Mouse (Mus musculus): ENCODE data around the gene Slc10a6. TPM values are rescaled to one million over a fixed set of nuclear protein-coding genes. Genes with fewer than 3 reads are reported as not detected.

The Slc10a6 gene
- polyA plus RNA-seq, 1 experiment from 2014 or later = 0.95 TPM

GRCm38 (mm10) chr5:103664932-103665331 is 35.7 kb upstream of the Slc10a6 start:
- Histone ChIP-seq H3K27me3 (replicated peaks; ENCODE audit: control insufficient read depth, insufficient read depth, low read length) (no peaks in the 10 kb centered on the region), H3K27ac (ENCODE audit: low read depth) (no peak overlapping the region), H3K4me2 (ENCODE audit: low read length) (no peak overlapping the region), H3K4me3 (ENCODE audit: low read depth, low read length) (no peak overlapping the region), H3K9ac (ENCODE audit: low read length) (no peak overlapping the region), H3K9me3 (ENCODE audit: control insufficient read depth, low read length) (no peaks in the 10 kb centered on the region), H3K4me1 (replicated peaks; ENCODE audit: control insufficient read depth, insufficient read depth, low read length) (no peaks in the 10 kb centered on the region), H3K36me3 (ENCODE audit: control insufficient read depth, insufficient read depth, low read length) (no peaks in the 10 kb centered on the region)
- DNase-seq (ENCODE audit: low spot score) = no peak
- no peak for ATAC-seq (replicated peaks; ENCODE audit: low FRiP score, low TSS enrichment, low read depth)
- 76% methylated on average over 9 of the region's 9 CpGs for WGBS

DNA sequence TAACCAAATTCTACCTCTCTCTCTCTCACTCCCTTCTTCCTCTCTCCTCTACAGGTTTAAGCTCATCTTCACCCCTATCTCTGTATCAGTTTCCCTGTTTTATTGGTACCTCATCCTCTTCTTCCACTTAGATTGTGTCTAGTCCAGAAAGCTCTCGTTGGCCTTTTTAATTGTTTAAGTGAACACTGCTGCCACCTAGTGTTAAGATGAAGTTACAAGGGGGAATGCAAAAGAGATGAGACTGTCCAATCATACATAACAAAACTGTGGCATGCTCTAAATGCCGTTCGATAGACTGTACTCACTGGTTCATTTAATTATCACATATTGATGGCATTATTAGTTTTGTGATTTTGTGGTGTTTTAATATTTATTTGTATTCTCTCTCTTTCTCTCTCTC is 30.4 kb upstream of the Slc10a6 start:
- no peaks in the 10 kb centered on the region for H3K9me3 ChIP-seq (ENCODE audit: control insufficient read depth, low read length)
- H3K9ac ChIP-seq (ENCODE audit: low read length) = no peak overlapping the region
- no peaks in the 10 kb centered on the region; the same call in 1 of the 2 replicates for H3K4me1 ChIP-seq (replicated peaks; ENCODE audit: control insufficient read depth, insufficient read depth, low read length)
- DNase-seq (ENCODE audit: low spot score) = no peak
- WGBS = 29% methylated on average over 3 of the region's 3 CpGs
- ATAC-seq (replicated peaks; ENCODE audit: low FRiP score, low TSS enrichment, low read depth) = no peak
- no peaks in the 10 kb centered on the region for H3K27me3 ChIP-seq (replicated peaks; ENCODE audit: control insufficient read depth, insufficient read depth, low read length)
- no peaks in the 10 kb centered on the region for H3K36me3 ChIP-seq (ENCODE audit: control insufficient read depth, insufficient read depth, low read length)
- no peak overlapping the region for H3K27ac ChIP-seq (ENCODE audit: low read depth)
- H3K4me2 ChIP-seq (ENCODE audit: low read length) = no peak overlapping the region
- H3K4me3 ChIP-seq (ENCODE audit: low read depth, low read length) = no peak overlapping the region

DNA sequence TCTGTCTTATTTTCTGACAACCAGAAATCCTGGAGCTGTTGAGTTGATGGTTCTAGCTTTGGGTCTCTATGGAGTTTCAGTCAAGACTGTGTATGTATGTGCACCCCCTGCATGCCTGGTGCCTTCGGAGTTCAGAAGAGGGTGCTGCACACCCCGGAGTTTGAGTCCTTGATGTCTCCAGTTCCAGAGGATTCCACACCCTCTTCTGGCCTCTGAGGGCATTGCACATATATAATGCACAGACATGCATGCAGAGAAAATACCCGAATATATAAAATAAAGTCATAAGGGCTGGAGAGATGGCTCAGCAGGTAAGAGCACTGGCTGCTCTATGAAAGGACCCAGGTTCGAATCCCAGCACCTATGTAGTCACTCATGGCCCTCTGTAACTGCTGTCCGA is 29.7 kb upstream of the Slc10a6 start:
- no peak for ATAC-seq (replicated peaks; ENCODE audit: low FRiP score, low TSS enrichment, low read depth)
- no peak overlapping the region for H3K4me2 ChIP-seq (ENCODE audit: low read length)
- DNase-seq (ENCODE audit: low spot score) = no peak
- 64% methylated on average over 5 of the region's 5 CpGs for WGBS
- no peaks in the 10 kb centered on the region for H3K9me3 ChIP-seq (ENCODE audit: control insufficient read depth, low read length)
- H3K4me1 ChIP-seq (replicated peaks; ENCODE audit: control insufficient read depth, insufficient read depth, low read length) = no peaks in the 10 kb centered on the region; the same call in 1 of the 2 replicates
- H3K27ac ChIP-seq (ENCODE audit: low read depth) = no peak overlapping the region
- no peak overlapping the region for H3K4me3 ChIP-seq (ENCODE audit: low read depth, low read length)
- H3K9ac ChIP-seq (ENCODE audit: low read length) = no peak overlapping the region
- H3K36me3 ChIP-seq (ENCODE audit: control insufficient read depth, insufficient read depth, low read length) = no peaks in the 10 kb centered on the region
- H3K27me3 ChIP-seq (replicated peaks; ENCODE audit: control insufficient read depth, insufficient read depth, low read length) = no peaks in the 10 kb centered on the region

DNA sequence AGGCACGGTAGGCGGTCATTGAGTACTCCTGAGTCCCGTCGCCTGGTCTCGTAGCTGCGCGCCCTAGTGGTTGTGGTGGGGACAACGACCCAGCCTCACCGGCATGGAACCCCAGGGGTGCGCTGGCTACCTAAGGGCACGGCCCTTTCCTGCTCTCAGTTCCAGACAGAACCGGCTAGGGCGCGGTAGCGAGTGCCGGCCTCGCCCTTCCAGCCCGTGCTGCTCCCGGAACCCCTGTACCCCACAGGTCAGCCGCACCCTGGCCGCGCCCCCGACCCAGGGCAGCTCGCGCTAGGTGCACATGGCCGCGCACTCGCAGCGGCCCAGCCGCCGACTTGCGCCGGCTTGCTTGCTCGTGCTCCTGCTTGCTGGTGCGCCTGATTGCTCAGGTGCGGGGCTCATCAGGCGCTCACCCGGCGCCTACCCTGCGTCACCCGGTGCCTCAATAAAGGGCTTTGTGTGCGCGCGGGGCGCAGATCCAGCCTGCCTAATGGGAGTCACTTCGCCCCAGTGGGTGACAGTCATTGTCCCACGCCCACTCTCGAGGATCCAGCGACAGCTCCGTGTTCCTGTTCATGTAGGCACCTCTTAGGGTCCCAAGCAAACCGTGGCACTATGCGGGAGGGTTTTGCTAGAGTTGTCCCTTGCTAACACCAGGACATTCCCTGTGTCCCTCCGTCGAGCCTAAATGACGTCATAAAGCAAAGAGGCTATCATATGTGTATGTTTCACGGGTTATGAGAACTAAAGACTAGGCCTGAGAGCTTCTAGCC is 26.3 kb upstream of the Slc10a6 start, which contains the start of gene 1700016H13Rik:
TSS of gene 1700016H13Rik (minus strand) at position 665 of the 773 bp plus-strand sequence.
- H3K9me3 ChIP-seq (ENCODE audit: control insufficient read depth, low read length) = no peaks in the 10 kb centered on the region
- no peaks in the 10 kb centered on the region for H3K27me3 ChIP-seq (replicated peaks; ENCODE audit: control insufficient read depth, insufficient read depth, low read length)
- no peak within 1 kb of the TSS for H3K27ac ChIP-seq (ENCODE audit: low read depth)
- no peaks in the 10 kb centered on the region for H3K36me3 ChIP-seq (ENCODE audit: control insufficient read depth, insufficient read depth, low read length)
- 2% methylated on average over 56 of the region's 56 CpGs for WGBS
- DNase-seq (ENCODE audit: low spot score) = peak; percentile 90
- H3K4me2 ChIP-seq (ENCODE audit: low read length) = peak within 1 kb of the TSS; percentile 97
- H3K4me1 ChIP-seq (replicated peaks; ENCODE audit: control insufficient read depth, insufficient read depth, low read length) = no peaks in the 10 kb centered on the region; the same call in 1 of the 2 replicates
- peak within 1 kb of the TSS; percentile 51 for H3K4me3 ChIP-seq (ENCODE audit: low read depth, low read length)
- ATAC-seq (replicated peaks; ENCODE audit: low FRiP score, low TSS enrichment, low read depth) = peak; percentile 84
- peak within 1 kb of the TSS; percentile 54 for H3K9ac ChIP-seq (ENCODE audit: low read length)

- Histone ChIP-seq H3K27ac (ENCODE audit: low read depth) (no peak overlapping the region), H3K9me3 (ENCODE audit: control insufficient read depth, low read length) (no peaks in the 10 kb centered on the region), H3K4me2 (ENCODE audit: low read length) (peak overlapping the region; percentile 97), H3K4me1 (replicated peaks; ENCODE audit: control insufficient read depth, insufficient read depth, low read length) (no peaks in the 10 kb centered on the region; the same call in 1 of the 2 replicates), H3K4me3 (ENCODE audit: low read depth, low read length) (no peak overlapping the region), H3K36me3 (ENCODE audit: control insufficient read depth, insufficient read depth, low read length) (no peaks in the 10 kb centered on the region), H3K9ac (ENCODE audit: low read length) (no peak overlapping the region), H3K27me3 (replicated peaks; ENCODE audit: control insufficient read depth, insufficient read depth, low read length) (no peaks in the 10 kb centered on the region)
- WGBS = 59% methylated on average over 4 of the region's 4 CpGs
- ATAC-seq (replicated peaks; ENCODE audit: low FRiP score, low TSS enrichment, low read depth) (no peak), DNase-seq (ENCODE audit: low spot score) (no peak)
Observed at GRCm38 (mm10) chr5:103654780-103655179, 25.6 kb upstream of the Slc10a6 start.

GRCm38 (mm10) chr5:103654225-103654624 is 25.0 kb upstream of the Slc10a6 start:
- no peak for ATAC-seq (replicated peaks; ENCODE audit: low FRiP score, low TSS enrichment, low read depth)
- no peaks in the 10 kb centered on the region for H3K9me3 ChIP-seq (ENCODE audit: control insufficient read depth, low read length)

DNA sequence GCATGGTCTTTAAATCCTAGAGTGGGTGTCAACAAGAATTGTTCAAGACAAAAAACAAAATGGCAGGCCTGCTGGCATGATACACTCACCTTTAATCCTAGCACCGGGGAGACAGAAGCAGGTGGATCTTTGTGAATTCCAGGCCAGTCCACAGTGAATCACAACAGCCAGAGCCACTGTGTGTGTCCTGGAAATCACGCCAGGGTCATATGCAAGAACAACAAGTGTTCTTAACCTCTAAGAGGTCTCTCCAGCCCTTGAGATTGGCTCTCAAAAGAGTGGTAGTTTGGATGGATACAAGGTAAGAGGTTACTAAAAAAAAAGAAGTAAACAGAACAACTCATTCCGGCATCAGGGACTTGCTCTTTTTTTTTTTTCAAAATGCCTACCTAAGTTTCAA is 18.1 kb upstream of the Slc10a6 start:
- no peak overlapping the region for H3K4me3 ChIP-seq (ENCODE audit: low read depth, low read length)
- DNase-seq (ENCODE audit: low spot score) (no peak), ATAC-seq (replicated peaks; ENCODE audit: low FRiP score, low TSS enrichment, low read depth) (no peak)
- no peak overlapping the region for H3K27ac ChIP-seq (ENCODE audit: low read depth)
- 85% methylated on average over 3 of the region's 3 CpGs for WGBS
- H3K9me3 ChIP-seq (ENCODE audit: control insufficient read depth, low read length) = no peaks in the 10 kb centered on the region
- H3K4me1 ChIP-seq (replicated peaks; ENCODE audit: control insufficient read depth, insufficient read depth, low read length) = 0 out of 2 replicates have a peak, but pooled peaks cover 3% of the 10 kb centered on the region
- H3K9ac ChIP-seq (ENCODE audit: low read length) = no peak overlapping the region
- H3K27me3 ChIP-seq (replicated peaks; ENCODE audit: control insufficient read depth, insufficient read depth, low read length) = no peaks in the 10 kb centered on the region
- H3K36me3 ChIP-seq (ENCODE audit: control insufficient read depth, insufficient read depth, low read length) = no peaks in the 10 kb centered on the region
- no peak overlapping the region for H3K4me2 ChIP-seq (ENCODE audit: low read length)

More at GRCm38 (mm10) chr5:103654225-103654624, 25.0 kb upstream of the Slc10a6 start:
- DNase-seq (ENCODE audit: low spot score) = no peak
- no peak overlapping the region for H3K9ac ChIP-seq (ENCODE audit: low read length)
- no peaks in the 10 kb centered on the region for H3K36me3 ChIP-seq (ENCODE audit: control insufficient read depth, insufficient read depth, low read length)
- whole genome bisulfite sequencing = 39% methylated on average over 6 of the region's 6 CpGs
- H3K4me1 ChIP-seq (replicated peaks; ENCODE audit: control insufficient read depth, insufficient read depth, low read length) = no peaks in the 10 kb centered on the region; the same call in 1 of the 2 replicates
- no peaks in the 10 kb centered on the region for H3K27me3 ChIP-seq (replicated peaks; ENCODE audit: control insufficient read depth, insufficient read depth, low read length)
- no peak overlapping the region for H3K4me3 ChIP-seq (ENCODE audit: low read depth, low read length)
- H3K4me2 ChIP-seq (ENCODE audit: low read length) = no peak overlapping the region
- H3K27ac ChIP-seq (ENCODE audit: low read depth) = no peak overlapping the region

- H3K9me3 ChIP-seq (ENCODE audit: control insufficient read depth, low read length) = no peaks in the 10 kb centered on the region
- no peaks in the 10 kb centered on the region for H3K36me3 ChIP-seq (ENCODE audit: control insufficient read depth, insufficient read depth, low read length)
- no peak for ATAC-seq (replicated peaks; ENCODE audit: low FRiP score, low TSS enrichment, low read depth)
- H3K4me2 ChIP-seq (ENCODE audit: low read length) = no peak overlapping the region
- no peak for DNase-seq (ENCODE audit: low spot score)
- H3K4me3 ChIP-seq (ENCODE audit: low read depth, low read length) = no peak overlapping the region
- no peak overlapping the region for H3K9ac ChIP-seq (ENCODE audit: low read length)
- H3K27me3 ChIP-seq (replicated peaks; ENCODE audit: control insufficient read depth, insufficient read depth, low read length) = no peaks in the 10 kb centered on the region
- H3K27ac ChIP-seq (ENCODE audit: low read depth) = no peak overlapping the region
- WGBS = 91% methylated on average over 1 of the region's 1 CpGs
- H3K4me1 ChIP-seq (replicated peaks; ENCODE audit: control insufficient read depth, insufficient read depth, low read length) = 0 out of 2 replicates have a peak, but pooled peaks cover 3% of the 10 kb centered on the region
Observed at GRCm38 (mm10) chr5:103644167-103644566, 15.0 kb upstream of the Slc10a6 start.

GRCm38 (mm10) chr5:103637162-103637561 is 8.0 kb upstream of the Slc10a6 start:
- H3K27me3 ChIP-seq (replicated peaks; ENCODE audit: control insufficient read depth, insufficient read depth, low read length) = no peaks in the 10 kb centered on the region
- no peak for DNase-seq (ENCODE audit: low spot score)
- H3K4me3 ChIP-seq (ENCODE audit: low read depth, low read length) = no peak overlapping the region
- H3K36me3 ChIP-seq (ENCODE audit: control insufficient read depth, insufficient read depth, low read length) = no peaks in the 10 kb centered on the region
- no peaks in the 10 kb centered on the region for H3K4me1 ChIP-seq (replicated peaks; ENCODE audit: control insufficient read depth, insufficient read depth, low read length)
- H3K9me3 ChIP-seq (ENCODE audit: control insufficient read depth, low read length) = no peaks in the 10 kb centered on the region
- H3K9ac ChIP-seq (ENCODE audit: low read length) = no peak overlapping the region
- ATAC-seq (replicated peaks; ENCODE audit: low FRiP score, low TSS enrichment, low read depth) = no peak
- no peak overlapping the region for H3K27ac ChIP-seq (ENCODE audit: low read depth)
- WGBS = 87% methylated on average over 2 of the region's 2 CpGs
- no peak overlapping the region for H3K4me2 ChIP-seq (ENCODE audit: low read length)
